Mouse (Mus musculus) neural tube, embryonic 10.5 days (tissue): Measurements from ENCODE around the gene Spn.
"Not testable (repeated sequence)": the region's sequence is repeated elsewhere in the genome, so short reads cannot be mapped to it uniquely, and the experiment has no call there.

Experiments used
- DNase-seq: peaks from one replicate; pipeline ENCODE4 v3.0.0-alpha.2; 2017; ENCODE audit warnings: low spot score; ENCODE audit errors: extremely low spot score

The Spn gene

DNA sequence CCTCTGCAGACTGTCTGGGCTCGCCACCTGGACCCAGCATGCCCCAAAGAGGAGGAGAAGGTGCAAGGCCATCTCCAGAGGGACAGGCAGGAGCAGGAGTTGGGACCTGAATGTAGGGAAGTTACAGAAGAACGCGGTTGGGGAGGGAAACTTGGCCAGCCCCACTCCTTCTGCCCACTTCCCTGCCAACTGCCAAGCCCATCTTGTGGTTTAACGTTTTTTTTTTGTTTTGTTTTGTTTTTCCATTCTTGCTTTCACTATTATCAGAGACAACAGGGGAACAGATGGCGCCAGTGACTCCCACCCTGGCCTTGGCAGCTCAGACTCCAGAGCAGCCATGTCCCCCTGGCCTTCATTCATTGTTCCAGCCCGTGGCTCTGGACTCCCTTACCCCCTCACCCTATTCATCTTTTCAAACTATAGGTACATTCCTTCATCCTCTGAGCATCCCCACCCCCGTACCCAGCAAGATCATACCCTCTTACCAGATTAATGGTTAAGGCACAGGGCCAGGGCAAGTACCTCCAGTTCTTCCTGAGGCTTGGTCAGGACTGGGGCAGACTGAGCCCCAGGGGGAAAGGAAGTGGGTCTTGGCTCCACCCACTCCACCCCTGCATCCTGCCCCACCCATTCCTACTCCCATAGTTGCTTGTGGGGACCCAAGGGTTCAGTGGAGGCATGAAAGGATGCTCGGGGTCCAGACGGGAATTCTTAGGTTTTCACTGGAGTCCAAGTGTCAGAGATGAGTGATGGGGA, at the start of gene Spn:
Spn (minus strand) TSS at position 562 of the 756 bp plus-strand sequence.
- no peak for DNase-seq

DNA sequence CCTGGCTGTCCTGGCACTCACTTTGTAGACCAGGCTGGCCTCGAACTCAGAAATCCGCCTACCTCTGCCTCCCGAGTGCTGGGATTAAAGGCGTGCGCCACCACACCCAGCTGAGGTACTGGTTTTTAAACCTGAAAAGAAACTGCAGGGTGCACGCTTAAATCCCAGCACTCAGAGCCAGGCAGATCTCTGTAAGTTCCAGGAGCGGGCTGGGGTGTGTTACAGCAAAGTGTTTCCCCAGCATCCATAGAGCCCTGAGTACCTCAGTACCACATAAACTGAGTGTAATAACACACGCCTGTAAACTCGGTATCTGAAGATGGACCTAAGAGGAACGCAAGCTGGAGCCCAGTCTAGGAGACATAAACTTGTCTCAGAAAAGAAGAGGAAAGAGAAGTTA, 49.7 kb upstream of the Spn start:
- DNase-seq, result no peak

- no peak for DNase-seq
Measured at GRCm38 (mm10) chr7:127185601-127186000, 48.0 kb upstream of the Spn start.

- DNase-seq, result no peak
Measured at GRCm38 (mm10) chr7:127184720-127185119, 47.1 kb upstream of the Spn start.

DNA sequence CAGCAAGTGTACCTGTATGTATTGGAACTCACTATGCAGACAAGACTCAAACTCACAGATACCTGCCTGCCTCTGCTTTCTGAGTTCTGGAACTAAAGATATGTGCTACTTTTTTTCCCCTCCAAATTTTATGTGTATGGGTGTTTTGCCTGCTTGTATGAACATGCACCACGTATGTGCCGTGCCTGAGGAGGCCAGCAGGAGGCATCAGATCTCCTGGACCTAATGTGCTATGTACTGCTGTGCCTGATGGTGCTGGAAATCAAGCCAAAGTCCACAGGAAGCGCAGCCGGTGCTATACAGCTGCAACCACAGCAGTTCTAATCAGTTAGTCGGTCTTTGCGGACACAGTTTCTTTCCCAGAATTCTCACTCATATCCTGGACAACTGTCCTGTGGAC, 46.2 kb upstream of the Spn start:
- DNase-seq, result no peak

GRCm38 (mm10) chr7:127183345-127183744, 45.7 kb upstream of the Spn start:
- DNase-seq, result no peak

DNA sequence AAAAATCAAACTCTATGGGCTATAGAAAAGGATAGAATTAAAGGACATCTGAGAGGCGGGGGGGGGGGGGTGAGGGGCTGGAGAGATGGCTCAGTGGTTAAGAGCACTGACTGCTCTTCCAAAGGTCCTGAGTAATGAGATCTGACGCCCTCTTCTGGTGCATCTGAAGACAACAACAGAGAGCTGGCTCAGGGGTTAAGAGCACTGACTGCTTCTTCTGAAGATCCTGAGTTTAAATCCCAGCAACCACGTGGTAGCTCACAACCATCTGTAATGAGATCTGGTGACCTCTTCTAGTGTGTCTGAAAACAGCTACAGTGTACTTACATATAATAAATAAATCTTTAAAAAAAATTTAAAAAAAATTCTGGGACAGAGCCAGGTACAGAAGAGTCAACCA, 44.1 kb upstream of the Spn start:
- not testable (repeated sequence) for DNase-seq

GRCm38 (mm10) chr7:127180783-127181182, 43.2 kb upstream of the Spn start:
- DNase-seq, result no peak

DNA sequence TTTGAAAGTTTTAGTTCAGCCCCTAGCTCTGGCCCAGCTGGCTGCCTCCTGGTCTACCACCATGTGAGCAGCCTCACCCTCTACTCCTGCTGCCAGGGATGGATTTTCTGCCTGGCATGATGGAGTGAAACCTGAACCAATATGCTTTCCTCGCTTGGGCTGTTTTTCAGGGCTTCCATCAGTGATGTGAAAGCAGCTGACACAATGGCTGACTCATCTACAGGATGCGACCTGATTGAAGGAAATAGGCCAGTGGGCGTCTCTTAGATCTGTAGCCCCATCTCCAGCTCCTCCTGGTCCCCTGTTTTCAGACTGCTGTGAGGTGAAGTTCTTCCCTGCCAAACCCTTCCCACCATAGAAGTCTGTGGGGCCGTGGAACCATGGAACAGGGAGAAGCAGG, 39.3 kb upstream of the Spn start:
- no peak for DNase-seq

DNA sequence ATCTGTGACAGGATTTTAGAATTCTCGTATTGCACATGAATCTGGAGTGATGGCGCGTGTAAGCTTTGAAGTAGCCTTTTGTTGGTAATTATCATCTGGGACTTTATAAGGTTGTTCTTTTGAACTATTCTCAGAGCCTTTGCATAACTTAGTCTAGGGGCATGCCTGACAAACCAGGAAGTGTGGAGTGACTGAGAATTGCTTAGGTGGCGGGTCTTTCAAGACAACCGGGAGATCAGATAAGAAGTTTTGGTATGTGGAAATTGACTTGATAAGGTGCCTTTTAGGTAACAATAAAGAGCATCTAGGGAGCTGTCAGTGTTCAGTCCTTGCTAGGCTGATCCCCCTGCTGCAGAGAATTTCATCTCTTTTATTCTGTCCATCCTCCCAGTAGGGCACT, 28.9 kb upstream of the Spn start:
- DNase-seq, result no peak

DNA sequence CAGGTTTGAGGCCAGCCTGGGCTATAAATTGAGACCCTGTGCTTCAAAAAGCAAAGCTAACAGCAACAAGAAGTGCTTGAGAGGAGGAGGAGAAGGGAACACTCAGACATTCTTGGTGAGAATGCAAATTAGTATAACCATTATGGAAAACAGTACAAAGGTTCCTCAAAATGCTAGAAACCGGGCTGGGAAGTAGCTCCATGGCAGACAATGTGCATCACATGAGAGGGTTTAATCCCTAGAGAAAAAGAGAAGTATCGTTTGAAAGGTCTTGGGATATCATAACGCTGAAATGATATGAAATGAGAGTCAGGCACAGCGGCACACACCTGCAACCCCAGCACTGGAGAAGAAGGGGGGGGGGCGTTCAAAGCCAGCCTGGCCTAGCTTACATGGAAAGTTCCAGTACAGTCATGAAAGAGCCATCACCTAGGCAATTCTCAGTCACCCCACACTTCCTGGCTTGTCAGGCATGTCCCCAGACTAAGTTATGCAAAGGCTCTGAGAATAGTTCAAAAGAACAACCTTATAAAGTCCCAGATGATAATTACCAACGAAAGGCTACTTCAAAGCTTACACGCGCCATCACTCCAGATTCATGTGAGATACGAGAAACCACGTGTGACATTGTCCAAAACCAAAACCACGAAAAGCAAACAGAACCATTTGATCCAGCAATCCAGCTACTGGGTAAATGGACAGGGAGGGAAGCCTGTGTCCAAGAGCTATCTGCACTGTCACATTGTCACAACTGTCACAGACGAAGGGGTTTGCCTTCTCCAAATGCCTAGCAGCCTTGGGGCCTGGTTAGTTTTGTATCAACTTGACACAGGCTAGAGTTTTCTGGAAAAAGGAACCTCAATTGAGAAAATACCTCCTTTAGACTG, 28.2 kb upstream of the Spn start:
- no peak for DNase-seq

DNA sequence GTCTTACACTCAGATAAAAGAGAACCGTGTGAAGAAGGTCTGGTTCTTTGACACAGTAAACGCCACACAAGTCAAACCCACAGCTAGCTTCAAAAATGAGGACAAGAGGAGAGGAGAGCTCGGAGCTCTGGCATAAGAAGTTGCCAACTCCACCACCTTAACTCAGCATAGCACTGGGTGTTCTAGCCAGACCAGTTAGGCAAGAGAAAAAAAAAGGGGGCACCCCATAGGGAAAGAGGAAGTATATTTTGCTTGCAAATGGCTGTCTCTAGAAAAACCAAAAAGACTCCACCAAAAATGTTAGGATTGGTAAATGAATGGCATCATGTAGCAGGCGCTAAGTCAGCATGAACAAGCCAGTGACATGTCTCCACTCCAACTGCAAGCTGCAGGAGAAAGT, 26.4 kb upstream of the Spn start:
- DNase-seq, result no peak

- no peak for DNase-seq
Measured at GRCm38 (mm10) chr7:127162546-127162945, 24.9 kb upstream of the Spn start.

GRCm38 (mm10) chr7:127157548-127157947, 19.9 kb upstream of the Spn start:
- DNase-seq, result no peak

GRCm38 (mm10) chr7:127153477-127153876, 15.9 kb upstream of the Spn start:
- no peak for DNase-seq

GRCm38 (mm10) chr7:127152464-127152863, 14.8 kb upstream of the Spn start:
- no peak for DNase-seq

DNA sequence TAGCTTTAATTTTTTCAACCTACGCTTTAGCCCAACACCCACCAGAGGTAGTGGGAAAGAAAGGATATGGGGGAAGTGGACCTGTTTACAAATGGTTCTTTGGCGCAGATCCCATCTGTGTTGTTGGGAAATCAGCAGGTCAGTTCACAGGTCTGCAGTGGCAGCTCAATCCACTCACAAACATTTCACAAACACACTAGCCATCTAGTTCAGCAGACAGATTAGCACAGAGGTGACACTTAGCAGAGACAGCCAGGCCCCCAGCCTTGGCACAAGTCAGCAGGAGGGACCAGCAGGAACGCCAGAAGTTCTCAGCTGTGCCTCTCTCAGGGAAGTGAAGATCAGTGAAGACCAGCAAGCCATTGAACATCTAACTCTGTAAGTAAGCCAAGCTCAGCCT, 10.3 kb upstream of the Spn start:
- DNase-seq, result no peak

- DNase-seq, result no peak
Measured at GRCm38 (mm10) chr7:127146267-127146603, 8.6 kb upstream of the Spn start.

GRCm38 (mm10) chr7:127145387-127146266, 8.0 kb upstream of the Spn start:
- no peak for DNase-seq

DNA sequence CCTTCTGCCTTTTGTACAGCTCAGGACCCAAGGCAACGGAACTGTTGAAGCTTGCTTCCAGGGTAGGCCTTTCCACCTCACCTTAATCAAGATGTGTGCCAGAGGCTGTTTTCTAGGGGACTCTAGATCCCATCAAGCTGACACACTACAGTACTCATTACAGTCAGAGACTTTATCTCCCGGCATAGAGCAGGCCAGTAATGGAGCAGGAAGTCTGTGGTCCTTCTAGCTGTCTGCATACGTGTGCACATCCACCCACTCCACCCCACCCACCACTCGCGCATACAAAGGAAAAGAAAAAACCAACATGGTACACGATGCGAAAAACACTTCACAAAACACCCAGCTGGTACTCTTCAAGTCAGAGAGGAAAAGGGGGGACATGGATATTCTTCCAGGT, 6.8 kb upstream of the Spn start:
- DNase-seq, result no peak

GRCm38 (mm10) chr7:127142666-127143065, 5.0 kb upstream of the Spn start:
- no peak for DNase-seq

DNA sequence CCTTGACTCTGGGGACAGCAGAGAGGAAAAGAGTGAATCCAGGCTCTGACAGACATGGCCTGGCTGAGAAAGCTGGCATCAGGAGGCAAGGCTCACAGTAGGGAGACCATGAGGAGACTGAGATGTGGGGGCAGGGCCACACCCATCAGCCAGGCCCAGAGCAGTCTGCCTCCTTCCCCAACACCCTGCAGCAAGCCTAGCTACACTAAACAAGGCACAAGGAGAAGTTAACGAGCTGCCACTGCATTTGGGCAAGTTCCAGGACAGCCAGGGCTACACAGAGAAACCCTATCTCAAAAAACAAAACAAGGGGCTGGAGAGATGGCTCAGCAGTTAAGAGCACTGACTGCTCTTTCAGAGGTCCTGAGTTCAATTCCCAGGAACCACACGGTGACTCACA, 4.6 kb upstream of the Spn start:
- no peak for DNase-seq
